Mouse (Mus musculus): ENCODE measurements around the gene Marf1. TPM values are rescaled to one million over a fixed set of nuclear protein-coding genes. Genes with fewer than 3 reads are reported as not detected.
"Not testable (repeated sequence)": the region's sequence is repeated elsewhere in the genome, so short reads cannot be mapped to it uniquely, and the experiment has no call there.

The Marf1 gene
- total RNA-seq (2021): 10 to 100 TPM; 29.3 to 34.2 TPM

DNA sequence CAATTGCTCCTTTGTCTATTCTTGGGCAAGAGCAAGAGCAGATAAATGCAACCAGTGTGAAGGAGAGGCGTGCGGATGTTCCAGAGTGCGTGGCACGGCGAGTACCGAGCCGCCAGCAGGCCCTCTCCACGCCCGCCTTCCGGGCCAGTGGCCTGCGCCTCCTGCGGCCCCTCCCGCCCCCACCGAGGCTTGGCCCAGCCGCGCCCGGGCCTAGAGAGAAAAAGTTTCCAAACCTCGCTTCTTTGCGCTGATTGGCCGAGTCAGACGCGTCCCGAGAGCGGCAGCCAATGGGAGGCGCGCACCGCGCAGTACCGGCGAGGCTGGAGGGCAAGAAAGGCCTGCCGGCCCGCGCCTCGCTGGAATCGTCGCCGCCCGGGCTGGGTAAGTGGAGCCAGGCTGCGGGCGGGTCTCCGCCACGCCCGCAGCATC, at the start of gene Marf1, which contains the start of gene Nde1:
Gene Marf1, minus strand, starts transcription at position 364 of the 429 bp plus-strand sequence.
Gene Nde1, plus strand, starts transcription at position 288 of the 429 bp plus-strand sequence.
- DNase-seq (ENCODE audit: low spot score): peak; percentile 90
- intact Hi-C loops (cut with DNase I): loop anchor here (5.0 to 10.0 kb wide), 2 partner anchors 258 to 341 kb away; partner anchors contain the start of genes Mpv17l and Pdxdc1

- no peak for DNase-seq (ENCODE audit: low spot score)
- intact Hi-C loops (cut with DNase I): loop anchor here (5.0 kb wide), 1 partner anchor 296 kb away; the partner anchor contains the start of genes Mpv17l and Pdxdc1
Measured at GRCm38 (mm10) chr16:14198798-14199197, 35.6 kb upstream of the Marf1 start.

DNA sequence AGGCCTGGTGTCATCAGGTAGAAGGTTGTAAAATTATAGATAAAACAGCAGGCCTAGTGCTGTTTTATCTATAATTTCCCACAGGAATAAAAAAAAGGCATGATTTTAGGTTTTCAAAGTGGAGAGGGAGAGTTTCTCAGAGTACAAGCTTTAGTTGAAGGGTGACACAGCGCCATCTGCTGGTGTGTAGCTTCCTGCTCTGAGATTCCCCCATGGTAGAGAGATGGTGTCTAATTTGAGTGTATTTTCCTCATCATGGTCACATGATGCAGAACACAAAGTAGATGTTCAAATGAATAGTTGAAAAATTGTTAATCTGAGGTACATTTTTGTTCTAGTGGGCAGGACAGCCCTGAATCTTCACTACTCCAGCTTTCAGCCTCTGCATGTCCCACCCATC, 32.3 kb upstream of the Marf1 start:
- intact Hi-C loops (cut with DNase I): loop anchor here (5.0 kb wide), 1 partner anchor 293 kb away; the partner anchor contains the start of genes Mpv17l and Pdxdc1
- DNase-seq (ENCODE audit: low spot score): no peak

- intact Hi-C loops (cut with DNase I): no loop called here
- DNase-seq (ENCODE audit: low spot score): no peak
Measured at GRCm38 (mm10) chr16:14194164-14194950, 31.2 kb upstream of the Marf1 start.

- intact Hi-C loops (cut with DNase I): no loop called here
- no peak for DNase-seq (ENCODE audit: low spot score)
Measured at GRCm38 (mm10) chr16:14185516-14185915, 22.4 kb upstream of the Marf1 start.

- intact Hi-C loops (cut with DNase I): no loop called here
- no peak for DNase-seq (ENCODE audit: low spot score)
Measured at GRCm38 (mm10) chr16:14183856-14184255, 20.7 kb upstream of the Marf1 start.

GRCm38 (mm10) chr16:14182360-14182759, 19.2 kb upstream of the Marf1 start:
- DNase-seq (ENCODE audit: low spot score): no peak
- intact Hi-C loops (cut with DNase I): no loop called here

- intact Hi-C loops (cut with DNase I): no loop called here
- no peak for DNase-seq (ENCODE audit: low spot score)
Measured at GRCm38 (mm10) chr16:14180163-14180733, 17.1 kb upstream of the Marf1 start.

- intact Hi-C loops (cut with DNase I): no loop called here
- no peak for DNase-seq (ENCODE audit: low spot score)
Measured at GRCm38 (mm10) chr16:14178041-14178440, 14.9 kb upstream of the Marf1 start.

DNA sequence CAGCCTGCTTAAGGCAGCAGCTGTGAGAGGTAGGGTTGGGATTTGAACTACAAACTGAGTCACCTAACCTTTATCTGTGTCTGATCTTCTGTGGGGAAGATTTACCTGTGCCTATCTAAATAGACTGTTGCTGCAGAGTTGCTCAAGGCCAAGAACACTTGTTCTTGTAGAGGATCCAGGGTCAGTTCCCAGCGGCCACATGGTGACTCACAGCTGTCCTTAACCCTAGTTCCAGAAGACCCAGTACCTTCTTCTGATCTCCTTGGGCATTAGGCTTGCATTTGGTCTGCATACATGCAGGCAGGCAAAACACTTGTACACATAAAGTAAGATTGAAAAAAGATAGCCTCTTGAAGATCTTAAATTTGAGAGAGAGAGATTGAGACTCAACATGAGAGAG, 6.6 kb upstream of the Marf1 start:
- no peak for DNase-seq (ENCODE audit: low spot score)
- intact Hi-C loops (cut with DNase I): loop anchor here (5.0 to 10.0 kb wide), 2 partner anchors 193 to 265 kb away; partner anchors contain the start of genes Abcc1, Mpv17l and Pdxdc1

- no peak for DNase-seq (ENCODE audit: low spot score)
- intact Hi-C loops (cut with DNase I): loop anchor here (5.0 to 10.0 kb wide), 2 partner anchors 196 to 262 kb away; partner anchors contain the start of genes Abcc1, Mpv17l and Pdxdc1
Measured at GRCm38 (mm10) chr16:14166490-14166889, 3.3 kb upstream of the Marf1 start.

- DNase-seq (ENCODE audit: low spot score): peak; percentile 6
- intact Hi-C loops (cut with DNase I): loop anchor here (5.0 to 10.0 kb wide), 2 partner anchors 259 to 341 kb away; partner anchors contain the start of genes Mpv17l and Pdxdc1
Measured at GRCm38 (mm10) chr16:14163731-14164130, 580 bp upstream of the Marf1 start.

GRCm38 (mm10) chr16:14160941-14161340, 2.2 kb downstream of the Marf1 start:
- intact Hi-C loops (cut with DNase I): loop anchor here (5.0 to 10.0 kb wide), 2 partner anchors 256 to 339 kb away; partner anchors contain the start of genes Mpv17l and Pdxdc1
- DNase-seq (ENCODE audit: low spot score): no peak

DNA sequence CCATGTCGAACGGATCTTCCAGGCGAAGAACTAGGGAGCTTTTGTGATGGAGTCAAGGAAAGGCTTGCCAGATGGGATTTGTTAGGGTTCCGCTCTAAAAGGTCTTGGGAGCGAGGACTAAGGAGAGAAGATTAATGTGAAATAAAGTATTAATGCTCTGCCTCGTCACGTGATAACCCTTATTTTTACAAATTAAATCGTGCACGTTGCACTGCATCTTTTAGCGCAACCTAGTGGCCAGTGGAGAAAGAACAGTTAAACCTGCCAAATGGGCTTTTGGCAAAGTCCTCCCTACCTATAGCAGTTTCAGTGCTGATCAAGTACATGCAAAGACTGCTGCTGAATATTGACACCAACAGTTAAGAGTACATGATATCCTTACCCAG, 3.4 kb downstream of the Marf1 start:
- DNase-seq (ENCODE audit: low spot score): no peak
- intact Hi-C loops (cut with DNase I): loop anchor here (5.0 to 10.0 kb wide), 2 partner anchors 255 to 337 kb away; partner anchors contain the start of genes Mpv17l and Pdxdc1

DNA sequence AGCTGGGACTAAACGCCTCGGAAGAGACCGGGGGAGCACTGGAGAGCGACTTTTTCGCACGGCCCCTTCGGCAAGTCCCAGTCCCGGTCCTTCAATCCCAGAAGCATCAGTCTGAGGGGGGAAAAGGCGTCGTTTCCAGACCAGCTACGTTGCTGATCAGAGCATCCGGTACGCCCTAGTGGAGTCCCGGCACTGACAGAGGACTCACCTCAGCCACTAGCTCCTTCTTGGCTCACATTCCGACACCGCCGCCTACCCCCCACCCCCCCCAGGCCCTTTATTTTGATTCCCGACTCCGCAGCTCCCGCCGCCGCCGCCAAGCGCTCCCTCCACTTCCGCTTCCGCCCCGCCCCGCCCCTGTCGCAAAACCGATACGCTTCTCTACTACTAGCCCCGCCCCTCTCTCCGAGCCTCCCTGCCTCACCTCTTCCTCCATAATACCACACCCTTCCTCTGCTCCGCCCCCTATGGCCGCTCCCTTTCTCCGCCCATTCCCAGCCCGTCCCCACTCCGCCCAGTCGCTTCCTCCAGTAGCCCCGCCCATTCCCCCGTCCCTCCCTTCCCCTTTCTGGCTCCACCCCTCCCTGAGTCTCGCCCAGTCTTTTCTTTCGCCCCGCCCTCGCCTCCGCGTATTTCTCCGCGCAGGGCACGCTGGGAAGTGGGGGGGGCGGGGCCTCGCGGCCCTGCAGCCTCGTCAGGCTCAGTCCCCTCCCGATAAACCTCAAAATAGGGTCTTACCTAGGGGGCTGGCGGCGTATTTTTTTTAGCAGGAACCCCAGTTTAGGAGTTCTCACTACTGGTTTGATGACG, 4.0 kb downstream of the Marf1 start:
- intact Hi-C loops (cut with DNase I): no loop called here
- DNase-seq (ENCODE audit: low spot score): peak; percentile 98

GRCm38 (mm10) chr16:14158536-14158935, 4.6 kb downstream of the Marf1 start:
- intact Hi-C loops (cut with DNase I): no loop called here
- no peak for DNase-seq (ENCODE audit: low spot score)

DNA sequence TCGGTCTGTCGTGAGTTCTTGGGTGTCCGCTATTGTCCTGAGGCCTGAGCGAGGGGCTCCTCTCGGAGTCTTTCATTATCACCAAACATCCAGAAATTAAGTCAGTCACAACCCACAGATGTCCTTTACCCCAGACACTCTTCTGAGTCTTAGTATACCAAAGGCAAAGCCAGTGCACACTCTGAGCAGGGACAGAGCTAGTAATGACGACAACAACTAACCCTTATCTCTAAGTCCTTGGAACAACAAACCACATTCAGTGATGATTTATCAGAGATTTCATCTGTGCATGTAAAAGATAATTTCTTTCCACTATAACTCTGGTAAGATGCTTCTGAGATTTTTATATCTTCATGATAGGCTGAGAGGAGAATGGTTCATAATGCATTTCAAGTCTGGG, 6.8 kb downstream of the Marf1 start:
- no peak for DNase-seq (ENCODE audit: low spot score)
- intact Hi-C loops (cut with DNase I): no loop called here

DNA sequence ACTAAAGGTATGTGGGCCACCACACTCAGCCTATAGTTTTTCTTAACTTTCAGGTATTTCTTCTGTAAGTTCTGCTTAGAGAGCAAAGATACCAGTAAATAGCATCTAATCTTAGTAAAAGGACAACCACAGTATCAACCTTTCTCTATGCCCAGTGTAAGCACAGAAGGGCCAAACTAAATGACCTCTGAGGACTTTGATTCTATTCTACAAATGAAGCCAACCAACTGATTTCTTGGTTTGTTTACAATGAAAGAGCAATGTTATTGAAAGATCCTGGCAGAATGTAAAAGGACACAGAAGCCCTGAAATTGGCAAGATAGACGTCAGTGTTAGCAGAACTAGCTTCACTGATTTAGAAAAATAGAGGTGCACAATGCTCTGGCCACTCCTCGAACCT, 7.5 kb downstream of the Marf1 start:
- intact Hi-C loops (cut with DNase I): not testable (repeated sequence)

DNA sequence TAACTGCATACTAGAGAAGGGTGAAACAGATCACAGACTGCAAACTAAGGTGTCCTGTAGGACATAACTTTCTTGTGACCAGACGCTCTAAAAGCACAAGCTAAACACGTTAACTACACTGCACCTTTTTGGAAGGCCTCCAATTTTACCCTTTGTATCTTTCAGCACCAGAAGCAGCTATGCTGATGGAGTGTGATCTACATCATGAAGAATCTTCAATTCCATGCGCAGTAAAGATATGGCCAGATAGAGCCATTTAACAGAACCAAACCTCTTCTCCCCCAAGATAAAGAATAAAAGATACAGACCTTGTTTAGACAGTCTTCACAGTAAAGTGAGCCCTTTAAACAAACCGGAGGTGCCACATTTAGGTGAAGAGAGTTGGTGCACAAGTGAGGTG, 11.4 kb downstream of the Marf1 start:
- intact Hi-C loops (cut with DNase I): no loop called here
- no peak for DNase-seq (ENCODE audit: low spot score)

More for the DNA sequence above, 7.5 kb downstream of the Marf1 start:
- DNase-seq (ENCODE audit: low spot score): not testable (repeated sequence)

- intact Hi-C loops (cut with DNase I): loop anchor here (2.0 kb wide), 1 partner anchor 49 kb away; no protein-coding TSS in a partner anchor
- no peak for DNase-seq (ENCODE audit: low spot score)
Measured at GRCm38 (mm10) chr16:14147712-14148111, 15.4 kb downstream of the Marf1 start.
